ENCODE assay signal across 10 mouse cellular contexts in the genomic region with DNA sequence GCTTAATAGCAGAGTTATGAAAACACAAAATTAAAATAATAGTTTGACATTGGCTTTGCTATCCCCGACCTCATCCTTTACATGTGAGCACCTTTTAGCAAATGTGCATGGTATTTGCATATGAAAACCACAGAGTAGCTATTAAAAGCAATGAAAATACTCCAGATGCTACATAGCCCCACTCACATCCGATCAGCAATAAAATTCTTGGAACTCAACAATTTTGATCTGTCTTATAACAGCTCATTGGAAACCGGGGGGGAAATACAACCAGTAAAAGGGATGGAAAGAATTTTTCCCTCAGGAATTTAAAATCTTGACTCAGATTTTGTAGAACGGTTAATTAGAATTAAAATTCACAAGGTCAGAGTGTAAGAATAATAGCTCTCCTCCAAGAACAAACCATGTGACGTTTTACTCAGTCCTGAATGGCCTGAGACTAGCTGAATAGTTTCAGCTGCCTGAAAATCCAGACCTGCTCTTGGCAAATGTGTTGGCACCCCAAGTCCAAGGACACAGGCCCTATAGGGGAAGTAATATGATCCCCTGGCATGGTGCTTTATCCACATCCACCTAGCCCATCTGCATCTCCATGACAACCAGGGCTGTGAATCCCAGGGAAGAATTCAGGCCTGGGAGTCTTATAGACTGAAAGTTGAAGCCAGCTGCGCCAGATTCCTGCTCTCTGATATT.
DNase-seq lines count a peak whose midpoint lies in the region; ATAC-seq lines count a peak whose summit lies in the region.
"Had no signal": no experiment of that assay in that cellular context is flagged by ENCODE, and none has a peak within 500 bp of the region (broad histone marks: within the 10 kb centered on the region; RNA-seq: fewer than 3 reads in every experiment).

No protein-coding gene starts in this region.

- no peak overlapping the region for H3K4me2 ChIP-seq in midbrain, embryonic 15.5 days
- no peak overlapping the region for H3K4me2 ChIP-seq in embryonic facial prominence, embryonic 11.5 days (ENCODE audit: low read depth, low read length)
- H3K4me2 ChIP-seq in hindbrain, embryonic 12.5 days (replicated peaks) = no peak overlapping the region
- H3K4me2 ChIP-seq in neural tube, embryonic 13.5 days = no peak overlapping the region
- H3K4me2 ChIP-seq: liver, embryonic 11.5 days had no signal

- peak; percentile 40 for DNase-seq in midbrain, embryonic 10.5 days (ENCODE audit: low spot score)
- DNase-seq in embryonic facial prominence, embryonic 11.5 days (ENCODE audit: low spot score) = peak; percentile 48
- no peak for DNase-seq in ovary, postnatal 36 days (ENCODE audit: low spot score)
- DNase-seq in heart, embryonic 10.5 days (ENCODE audit: low spot score) = no peak
- no peak for DNase-seq in layer of hippocampus, postnatal 10 days (ENCODE audit: low spot score in 2 of 2)
- DNase-seq: cerebellum, postnatal 10 days had no signal

- H3K9ac ChIP-seq in midbrain, embryonic 15.5 days = no peak overlapping the region
- H3K9ac ChIP-seq in embryonic facial prominence, embryonic 11.5 days (replicated peaks; ENCODE audit: low read length) = no peak overlapping the region
- H3K9ac ChIP-seq in hindbrain, embryonic 12.5 days = no peak overlapping the region
- no peak overlapping the region for H3K9ac ChIP-seq in neural tube, embryonic 13.5 days

- ATAC-seq in midbrain, embryonic 15.5 days (replicated peaks) = no peak; the same call in 1 of the 2 replicates
- ATAC-seq in embryonic facial prominence, embryonic 11.5 days (replicated peaks; ENCODE audit: insufficient number of reproducible peaks, low FRiP score, low TSS enrichment, low read depth) = no peak
- ATAC-seq in hindbrain, embryonic 12.5 days (ENCODE audit: low FRiP score) = peak; percentile 74
- peak; percentile 67 for ATAC-seq in neural tube, embryonic 13.5 days (ENCODE audit: low read depth)

- H3K4me3 ChIP-seq in midbrain, embryonic 10.5 days = no peak overlapping the region
- no peak overlapping the region for H3K4me3 ChIP-seq in midbrain, embryonic 15.5 days
- no peak overlapping the region for H3K4me3 ChIP-seq in embryonic facial prominence, embryonic 11.5 days (ENCODE audit: low read depth, low read length)
- no peak overlapping the region for H3K4me3 ChIP-seq in hindbrain, embryonic 12.5 days
- H3K4me3 ChIP-seq in neural tube, embryonic 13.5 days = no peak overlapping the region
- H3K4me3 ChIP-seq in heart, embryonic 10.5 days = no peak overlapping the region

- H3K9me3 ChIP-seq in midbrain, embryonic 10.5 days (replicated peaks) = no peaks in the 10 kb centered on the region
- H3K9me3 ChIP-seq in midbrain, embryonic 15.5 days = no peaks in the 10 kb centered on the region
- H3K9me3 ChIP-seq in embryonic facial prominence, embryonic 11.5 days (replicated peaks; ENCODE audit: control insufficient read depth, low read length) = no peaks in the 10 kb centered on the region
- no peaks in the 10 kb centered on the region for H3K9me3 ChIP-seq in hindbrain, embryonic 12.5 days (replicated peaks)
- no peaks in the 10 kb centered on the region for H3K9me3 ChIP-seq in neural tube, embryonic 13.5 days
- H3K9me3 ChIP-seq in heart, embryonic 10.5 days = no peaks in the 10 kb centered on the region

- no peaks in the 10 kb centered on the region for H3K27me3 ChIP-seq in midbrain, embryonic 10.5 days (ENCODE audit: low read depth, poor library complexity, severe bottlenecking)
- no peaks in the 10 kb centered on the region for H3K27me3 ChIP-seq in midbrain, embryonic 15.5 days (replicated peaks)
- H3K27me3 ChIP-seq in embryonic facial prominence, embryonic 11.5 days (ENCODE audit: control insufficient read depth, insufficient read depth, low read length) = no peaks in the 10 kb centered on the region
- H3K27me3 ChIP-seq in hindbrain, embryonic 12.5 days = no peaks in the 10 kb centered on the region
- H3K27me3 ChIP-seq in neural tube, embryonic 13.5 days = no peaks in the 10 kb centered on the region
- H3K27me3 ChIP-seq in heart, embryonic 10.5 days (ENCODE audit: insufficient read depth, poor library complexity, severe bottlenecking) = no peaks in the 10 kb centered on the region

- no peak overlapping the region for H3K27ac ChIP-seq in midbrain, embryonic 10.5 days (replicated peaks)
- no peak overlapping the region for H3K27ac ChIP-seq in midbrain, embryonic 15.5 days
- H3K27ac ChIP-seq in embryonic facial prominence, embryonic 11.5 days (replicated peaks; ENCODE audit: low read depth, low read length) = no peak overlapping the region
- no peak overlapping the region for H3K27ac ChIP-seq in hindbrain, embryonic 12.5 days
- no peak overlapping the region for H3K27ac ChIP-seq in neural tube, embryonic 13.5 days (replicated peaks)
- no peak overlapping the region for H3K27ac ChIP-seq in heart, embryonic 10.5 days

- no peaks in the 10 kb centered on the region for H3K36me3 ChIP-seq in midbrain, embryonic 10.5 days
- H3K36me3 ChIP-seq in midbrain, embryonic 15.5 days (replicated peaks) = no peaks in the 10 kb centered on the region
- H3K36me3 ChIP-seq in embryonic facial prominence, embryonic 11.5 days (replicated peaks; ENCODE audit: control insufficient read depth, insufficient read depth, low read depth, low read length) = no peaks in the 10 kb centered on the region
- H3K36me3 ChIP-seq in hindbrain, embryonic 12.5 days = no peaks in the 10 kb centered on the region
- no peaks in the 10 kb centered on the region for H3K36me3 ChIP-seq in neural tube, embryonic 13.5 days
- H3K36me3 ChIP-seq in heart, embryonic 10.5 days = no peaks in the 10 kb centered on the region

- WGBS in midbrain, embryonic 10.5 days = 67% methylated on average over 6 of the region's 6 CpGs
- WGBS in midbrain, embryonic 15.5 days = 42% methylated on average over 6 of the region's 6 CpGs
- 63% methylated on average over 6 of the region's 6 CpGs for WGBS in embryonic facial prominence, embryonic 11.5 days
- 54% methylated on average over 6 of the region's 6 CpGs for WGBS in hindbrain, embryonic 12.5 days
- WGBS in neural tube, embryonic 13.5 days = 48% methylated on average over 6 of the region's 6 CpGs
- WGBS in heart, embryonic 10.5 days = 63% methylated on average over 6 of the region's 6 CpGs

- peaks cover 14% of the 10 kb centered on the region for H3K4me1 ChIP-seq in midbrain, embryonic 10.5 days
- peaks cover 3% of the 10 kb centered on the region for H3K4me1 ChIP-seq in midbrain, embryonic 15.5 days
- no peaks in the 10 kb centered on the region for H3K4me1 ChIP-seq in embryonic facial prominence, embryonic 11.5 days (ENCODE audit: control insufficient read depth, insufficient read depth, low read length)
- H3K4me1 ChIP-seq in hindbrain, embryonic 12.5 days = peaks cover 3% of the 10 kb centered on the region; the same call in 1 of the 2 replicates
- peaks cover 8% of the 10 kb centered on the region for H3K4me1 ChIP-seq in neural tube, embryonic 13.5 days (replicated peaks)
- no peaks in the 10 kb centered on the region for H3K4me1 ChIP-seq in heart, embryonic 10.5 days

Comparison
In these comparisons a context has a peak if more than half of its experiments do, and no peak if none do; other contexts are left out.
1. DNase-seq: peak in midbrain, embryonic 10.5 days (single experiment) and embryonic facial prominence, embryonic 11.5 days (single experiment); none in ovary, postnatal 36 days (single experiment), heart, embryonic 10.5 days (single experiment) and layer of hippocampus, postnatal 10 days (0 of 2).
2. ATAC-seq: peak in hindbrain, embryonic 12.5 days (single experiment) and neural tube, embryonic 13.5 days (single experiment); none in midbrain, embryonic 15.5 days (single experiment) and embryonic facial prominence, embryonic 11.5 days (single experiment).